Mouse (Mus musculus) stomach, embryonic 15.5 days (tissue): ENCODE data around the gene Ikzf4. TPM values are rescaled to one million over a fixed set of nuclear protein-coding genes. Genes with fewer than 3 reads are reported as not detected.
A peak's percentile ranks its signal among the peaks of the same experiment; 100 is the strongest.

Source experiments
- ATAC-seq: fragments of 200-750 bp; cut with Nextera tagmentation; 2 replicates; pipeline ENCODE4 v1.8.0; 2017; ENCODE audit warnings: low read depth, moderate number of reproducible peaks, moderate TSS enrichment; ENCODE audit not compliant: insufficient read depth, low FRiP score
- H3K27ac ChIP-seq: fragments of 300-500 bp; sonication (generic); 2 replicates; pipeline ENCODE4 v1.5.1; 2015; ENCODE audit warnings: mild to moderate bottlenecking, inconsistent platforms
- H3K27me3 ChIP-seq: fragments of 300-500 bp; sonication (generic); replicated peaks from 2 replicates; pipeline ENCODE4 v1.6.1; 2015; ENCODE audit warnings: inconsistent platforms
- H3K36me3 ChIP-seq: fragments of 300-500 bp; sonication (generic); 2 replicates; pipeline ENCODE4 v1.6.1; 2015; ENCODE audit warnings: inconsistent platforms
- H3K4me1 ChIP-seq: fragments of 300-500 bp; sonication (generic); 2 replicates; pipeline ENCODE4 v1.6.1; 2015; ENCODE audit warnings: inconsistent platforms
- H3K4me2 ChIP-seq: fragments of 300-500 bp; sonication (generic); 2 replicates; pipeline ENCODE4 v1.6.1; 2015; ENCODE audit warnings: mild to moderate bottlenecking, inconsistent platforms
- H3K4me3 ChIP-seq: fragments of 300-500 bp; sonication (generic); replicated peaks from 2 replicates; pipeline ENCODE4 v1.5.1; 2015; ENCODE audit warnings: inconsistent platforms
- H3K9ac ChIP-seq: fragments of 300-500 bp; sonication (generic); 2 replicates; pipeline ENCODE4 v1.6.1; 2015; ENCODE audit warnings: inconsistent platforms
- H3K9me3 ChIP-seq: fragments of 300-500 bp; sonication (generic); 2 replicates; pipeline ENCODE4 v1.6.1; 2016; ENCODE audit warnings: inconsistent platforms
- WGBS: fragments of 180-500 bp; shearing (Covaris S2); methylation state at CpG from one replicate; pipeline ENCODE4 v1.1.7; 2015; 5-methylcytosine and 5-hydroxymethylcytosine counted together
- polyA plus RNA-seq: library from polyadenylated mRNA; unstranded; fragments of >200 nt; fragmentation: Nextera tagmentation; extraction: Ambion mirVana; gene quantifications from 2 replicates; pipeline ENCODE4 v1.2.1, GENCODE M21; 2015

Gene Ikzf4
- 2.2 and 2.7 TPM in 2 replicates for polyA plus RNA-seq

DNA sequence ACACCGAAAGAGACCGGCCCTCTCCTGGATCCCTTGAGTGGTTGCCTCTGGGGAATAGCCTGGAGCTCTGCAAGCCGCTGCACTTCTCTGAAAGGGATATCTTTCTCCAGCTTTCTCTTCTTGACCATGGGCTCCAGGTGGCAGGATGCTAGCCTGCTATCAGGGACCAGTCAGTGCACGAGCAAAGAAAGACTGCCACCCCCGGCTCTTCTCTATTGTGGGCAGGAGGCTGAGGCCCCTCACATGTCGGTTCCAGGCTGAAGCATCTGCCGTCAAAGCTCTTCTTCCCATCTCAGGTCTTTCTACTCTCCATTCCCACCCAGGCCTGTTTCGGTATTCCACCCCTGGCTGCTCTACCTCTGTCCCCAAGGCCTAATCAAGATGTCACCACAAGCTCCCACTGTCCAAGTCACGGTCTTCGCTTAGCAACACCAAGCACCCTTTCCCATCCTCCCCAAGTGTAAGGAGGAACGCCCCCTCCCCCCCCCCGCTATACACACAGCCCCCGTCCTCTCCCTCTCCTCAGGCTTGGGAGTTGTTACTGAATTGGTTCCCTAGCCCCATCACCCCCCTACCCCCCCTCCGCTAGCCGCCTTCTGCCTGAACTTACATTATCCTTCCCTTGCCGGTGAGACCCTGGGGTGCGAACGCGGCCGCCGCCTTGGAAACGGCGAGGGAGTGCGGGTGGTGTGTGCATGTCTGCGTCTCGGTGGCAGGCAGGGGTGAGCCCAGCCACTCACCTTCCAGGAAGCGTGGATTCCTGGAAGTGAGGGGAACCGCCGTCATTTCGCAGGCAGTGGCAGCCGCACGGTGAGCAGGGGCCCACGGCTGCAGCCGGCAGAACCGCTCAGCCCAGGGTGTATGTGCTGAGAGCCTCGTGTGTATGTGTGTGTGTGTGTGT, at the start of gene Ikzf4:
TSS of gene Ikzf4 (minus strand) at position 881 of the 901 bp plus-strand sequence.
- peaks cover 11% of the 10 kb centered on the region; the same call in 1 of the 2 replicates for H3K4me1 ChIP-seq
- peak within 1 kb of the TSS; percentile 83 for H3K4me2 ChIP-seq
- peak; percentile 61 for ATAC-seq
- H3K9ac ChIP-seq = peak within 1 kb of the TSS; percentile 34; the same call in 1 of the 2 replicates
- no peaks in the 10 kb centered on the region for H3K27me3 ChIP-seq
- WGBS = 5% methylated on average over 35 of the region's 36 CpGs
- no peaks in the 10 kb centered on the region for H3K36me3 ChIP-seq
- peak within 1 kb of the TSS; percentile 52 for H3K4me3 ChIP-seq
- H3K27ac ChIP-seq = peak within 1 kb of the TSS; percentile 40; the same call in 1 of the 2 replicates
- no peaks in the 10 kb centered on the region for H3K9me3 ChIP-seq

GRCm38 (mm10) chr10:128695411-128695991, 49.7 kb upstream of the Ikzf4 start:
- ATAC-seq = no peak; the same call in 1 of the 2 replicates
- peak overlapping the region; percentile 95 for H3K4me3 ChIP-seq
- H3K27ac ChIP-seq = peak overlapping the region; percentile 99
- peak overlapping the region; percentile 65 for H3K4me2 ChIP-seq
- peaks cover 21% of the 10 kb centered on the region for H3K36me3 ChIP-seq
- H3K9me3 ChIP-seq = no peaks in the 10 kb centered on the region
- peak overlapping the region; percentile 99 for H3K9ac ChIP-seq
- H3K27me3 ChIP-seq = no peaks in the 10 kb centered on the region
- H3K4me1 ChIP-seq = peaks cover 3% of the 10 kb centered on the region; the same call in 1 of the 2 replicates
- WGBS = under 1% methylated on average over 22 of the region's 22 CpGs

DNA sequence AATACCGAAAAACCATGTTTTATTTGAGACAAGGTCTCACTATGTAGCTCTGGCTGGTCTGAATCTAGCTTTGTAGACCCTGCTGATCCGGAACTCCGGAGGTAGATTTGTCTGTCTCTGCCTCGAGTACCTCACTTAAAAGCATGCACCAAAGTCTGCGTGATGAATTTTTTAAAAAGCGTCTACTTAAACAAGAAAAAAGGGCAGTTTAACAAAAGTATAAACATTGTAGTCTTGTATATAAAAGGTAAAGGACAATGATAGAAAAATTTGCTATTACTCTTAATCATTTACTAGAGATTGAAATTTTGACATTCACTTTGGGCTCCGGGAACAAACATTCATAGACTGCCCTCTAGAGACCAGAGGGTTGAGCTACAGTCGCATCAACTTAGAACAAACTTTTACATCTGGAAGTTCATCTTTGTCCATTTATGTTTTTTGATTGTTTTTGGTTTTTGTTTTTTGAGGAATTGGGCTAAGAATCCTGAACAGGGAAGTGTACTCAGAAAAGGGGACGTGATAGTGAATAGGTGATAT, 28.7 kb upstream of the Ikzf4 start:
- Histone ChIP-seq H3K36me3 (0 out of 2 replicates have a peak, but pooled peaks cover under 1% of the 10 kb centered on the region), H3K27me3 (no peaks in the 10 kb centered on the region), H3K4me3 (peak overlapping the region; percentile 69), H3K27ac (peak overlapping the region; percentile 40), H3K9me3 (no peaks in the 10 kb centered on the region), H3K4me2 (peak overlapping the region; percentile 81), H3K9ac (peak overlapping the region; percentile 17; the same call in 1 of the 2 replicates), H3K4me1 (peaks cover 7% of the 10 kb centered on the region)
- WGBS = 1% methylated on average over 9 of the region's 9 CpGs
- ATAC-seq = no peak

DNA sequence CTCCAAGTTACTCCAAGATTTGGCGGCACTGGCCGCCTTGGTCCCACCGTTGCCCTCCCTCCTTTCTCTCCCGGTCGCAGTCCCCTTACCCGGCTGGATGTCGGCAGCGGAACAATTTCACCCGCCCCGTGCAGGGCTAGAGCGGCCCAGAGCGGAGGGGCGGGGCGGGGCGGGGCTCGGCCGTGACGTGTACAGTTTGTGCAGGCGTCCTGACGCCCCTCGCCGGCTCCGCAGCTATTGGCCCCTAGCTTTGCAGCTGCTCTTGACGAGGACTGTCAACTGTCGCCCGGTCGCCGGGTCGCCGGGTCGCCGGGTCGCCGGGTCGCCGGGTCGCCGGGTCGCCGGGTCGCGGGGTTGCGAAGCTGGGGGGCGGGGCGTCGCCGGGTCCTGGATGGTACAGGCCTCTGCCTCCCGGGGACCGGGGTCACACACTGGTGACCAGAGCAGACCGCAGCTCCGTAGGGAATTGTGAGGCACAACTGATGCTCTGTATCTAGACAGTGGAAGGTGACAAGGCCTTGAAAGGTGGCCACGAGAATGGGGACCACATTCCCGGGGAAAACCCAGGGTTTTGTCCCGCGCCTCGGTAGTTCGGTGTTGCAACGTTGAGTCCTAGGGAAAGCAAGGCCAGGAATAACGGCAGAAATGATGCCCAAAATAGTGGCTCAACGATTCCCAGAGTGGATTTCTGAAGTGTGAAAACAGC, 28.1 kb upstream of the Ikzf4 start, which contains the start of gene Suox:
TSS of gene Suox (minus strand) at position 311 of the 706 bp plus-strand sequence.
- no peaks in the 10 kb centered on the region for H3K36me3 ChIP-seq
- WGBS = under 1% methylated on average over 59 of the region's 60 CpGs

GRCm38 (mm10) chr10:128671148-128671547, 25.4 kb upstream of the Ikzf4 start:
- Histone ChIP-seq H3K36me3 (no peaks in the 10 kb centered on the region), H3K27ac (no peak overlapping the region), H3K4me1 (peaks cover 15% of the 10 kb centered on the region), H3K27me3 (no peaks in the 10 kb centered on the region), H3K4me3 (no peak overlapping the region), H3K9me3 (no peaks in the 10 kb centered on the region), H3K4me2 (no peak overlapping the region), H3K9ac (no peak overlapping the region)
- no peak for ATAC-seq
- WGBS = 88% methylated on average over 9 of the region's 9 CpGs

More for the DNA sequence above, 28.1 kb upstream of the Ikzf4 start, which contains the start of gene Suox:
- peak; percentile 92 for ATAC-seq
- no peaks in the 10 kb centered on the region for H3K9me3 ChIP-seq
- no peaks in the 10 kb centered on the region for H3K27me3 ChIP-seq
- peak within 1 kb of the TSS; percentile 81 for H3K4me2 ChIP-seq
- peak within 1 kb of the TSS; percentile 17 for H3K9ac ChIP-seq
- H3K4me1 ChIP-seq = peaks cover 8% of the 10 kb centered on the region
- H3K27ac ChIP-seq = peak within 1 kb of the TSS; percentile 40
- peak within 1 kb of the TSS; percentile 69 for H3K4me3 ChIP-seq

DNA sequence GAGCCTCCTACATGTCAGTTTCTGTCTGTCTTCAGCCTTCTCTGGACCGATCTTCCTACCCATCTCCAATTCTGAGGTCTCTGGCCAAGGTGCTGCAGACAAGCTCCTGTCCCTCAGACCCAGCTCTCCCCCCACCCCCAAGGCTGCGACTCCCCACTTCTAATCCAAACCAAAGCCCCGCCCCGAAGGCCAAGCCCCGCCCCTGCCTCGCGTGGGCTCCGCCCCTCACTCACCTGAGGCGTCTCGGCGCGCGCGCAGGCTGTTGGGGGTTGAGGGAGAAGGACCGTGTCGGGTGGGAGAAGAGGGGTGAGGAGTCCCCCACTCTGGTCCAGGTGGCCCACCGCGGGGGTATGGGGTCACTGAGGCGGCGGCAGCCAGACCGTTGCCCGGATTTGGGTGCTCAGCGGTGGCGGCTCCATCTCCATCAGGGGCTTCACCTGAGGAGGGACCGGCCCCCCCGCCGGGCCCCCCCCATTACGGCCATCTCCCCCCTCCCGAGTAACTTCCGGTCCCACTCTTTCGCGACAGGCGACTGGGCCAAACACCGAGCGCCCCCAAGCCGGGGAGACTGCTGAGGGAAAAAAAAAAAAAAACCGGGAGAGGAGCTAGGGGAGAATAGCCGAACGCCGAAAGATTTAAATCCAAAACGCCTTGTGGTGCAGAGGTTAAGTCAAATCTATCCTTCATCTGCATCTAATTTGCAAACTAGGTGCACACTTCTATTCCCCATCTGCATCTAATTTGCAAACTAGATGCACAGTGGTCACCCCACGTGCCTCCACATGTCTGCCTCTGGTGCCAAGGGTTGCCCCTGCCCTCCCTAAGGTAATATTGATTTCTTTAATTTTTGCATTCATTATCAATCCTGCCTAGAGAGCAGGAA, 23.2 kb upstream of the Ikzf4 start:
- H3K27ac ChIP-seq = peak overlapping the region; percentile 77

DNA sequence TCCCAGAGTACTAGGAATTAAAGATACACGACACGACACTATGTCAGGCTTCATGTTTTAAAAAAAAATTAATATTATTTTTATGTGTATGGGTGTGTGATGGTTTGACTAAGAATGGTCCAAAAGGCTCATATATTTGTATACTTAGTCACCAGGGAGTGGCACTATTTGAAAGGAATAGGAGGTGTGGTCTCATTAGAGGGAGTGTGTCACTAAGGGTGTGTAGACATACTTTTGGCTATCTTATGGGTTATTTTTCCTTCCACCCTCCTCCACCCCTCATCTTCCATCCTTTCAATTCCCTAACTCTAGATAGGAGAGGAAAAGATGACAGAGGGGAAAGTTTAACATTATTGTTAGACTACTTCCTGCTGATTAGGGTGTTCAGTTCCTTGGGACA, 20.0 kb upstream of the Ikzf4 start:
- no peak for ATAC-seq

More for the DNA sequence above, 23.2 kb upstream of the Ikzf4 start:
- WGBS = under 1% methylated on average over 42 of the region's 42 CpGs
- ATAC-seq = peak; percentile 27; the same call in 1 of the 2 replicates
- H3K27me3 ChIP-seq = no peaks in the 10 kb centered on the region
- H3K36me3 ChIP-seq = no peaks in the 10 kb centered on the region
- peak overlapping the region; percentile 80 for H3K4me3 ChIP-seq
- H3K4me1 ChIP-seq = peaks cover 15% of the 10 kb centered on the region
- H3K9me3 ChIP-seq = no peaks in the 10 kb centered on the region
- peak overlapping the region; percentile 78 for H3K9ac ChIP-seq
- H3K4me2 ChIP-seq = peak overlapping the region; percentile 92

DNA sequence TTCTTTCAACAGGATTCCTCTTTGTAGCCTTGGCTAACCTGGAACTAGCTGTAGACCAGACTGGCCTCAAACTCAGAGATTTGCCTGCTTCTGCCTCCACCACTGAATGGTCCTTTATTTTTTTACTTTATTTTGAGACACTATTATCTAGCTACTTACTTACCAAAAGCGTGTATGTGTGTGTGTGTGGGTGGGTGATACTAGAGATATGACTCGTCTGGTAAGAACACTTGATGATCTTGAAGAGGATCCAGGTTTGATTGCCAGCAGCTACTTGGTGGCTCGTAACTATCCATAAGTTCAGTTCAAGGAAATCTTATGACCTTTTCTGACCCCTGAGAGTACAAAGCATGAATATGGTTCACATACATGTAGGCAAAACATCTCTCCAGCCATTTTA, 19.5 kb upstream of the Ikzf4 start:
- Histone ChIP-seq H3K27me3 (no peaks in the 10 kb centered on the region), H3K9me3 (no peaks in the 10 kb centered on the region), H3K27ac (no peak overlapping the region), H3K36me3 (no peaks in the 10 kb centered on the region), H3K4me3 (no peak overlapping the region), H3K4me1 (peaks cover 8% of the 10 kb centered on the region; the same call in 1 of the 2 replicates), H3K9ac (no peak overlapping the region), H3K4me2 (no peak overlapping the region)
- 74% methylated on average over 3 of the region's 3 CpGs for WGBS
- no peak for ATAC-seq

More for the DNA sequence above, 20.0 kb upstream of the Ikzf4 start:
- H3K4me3 ChIP-seq = no peak overlapping the region
- H3K9me3 ChIP-seq = no peaks in the 10 kb centered on the region
- H3K27me3 ChIP-seq = no peaks in the 10 kb centered on the region
- H3K27ac ChIP-seq = no peak overlapping the region
- H3K4me1 ChIP-seq = peaks cover 8% of the 10 kb centered on the region; the same call in 1 of the 2 replicates
- H3K4me2 ChIP-seq = no peak overlapping the region
- 93% methylated on average over 2 of the region's 2 CpGs for WGBS
- H3K9ac ChIP-seq = no peak overlapping the region
- no peaks in the 10 kb centered on the region for H3K36me3 ChIP-seq

DNA sequence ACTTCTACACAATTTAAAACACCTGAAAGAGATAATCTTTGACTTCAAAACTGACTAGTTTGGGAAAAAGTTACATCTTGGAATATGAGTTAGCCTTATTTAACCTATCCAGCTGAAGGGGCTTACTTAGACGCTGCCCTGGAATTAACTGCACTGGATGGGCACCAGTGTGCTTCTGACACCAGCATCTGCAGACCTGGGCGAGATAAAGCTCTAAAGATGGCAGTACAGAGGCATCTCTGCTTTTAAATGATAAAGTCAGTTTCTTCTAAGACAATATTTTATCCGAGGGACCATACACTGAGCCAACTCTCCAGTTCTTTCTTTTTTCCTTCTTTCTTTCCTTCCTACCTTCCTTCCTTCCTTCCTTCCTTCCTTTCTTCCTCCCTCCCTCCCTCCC, 19.0 kb upstream of the Ikzf4 start:
- 72% methylated on average over 3 of the region's 3 CpGs for whole genome bisulfite sequencing
- ATAC-seq = no peak
- H3K4me3 ChIP-seq = no peak overlapping the region
- H3K27me3 ChIP-seq = no peaks in the 10 kb centered on the region
- H3K36me3 ChIP-seq = no peaks in the 10 kb centered on the region
- H3K27ac ChIP-seq = no peak overlapping the region
- H3K4me2 ChIP-seq = no peak overlapping the region
- H3K9me3 ChIP-seq = no peaks in the 10 kb centered on the region
- no peak overlapping the region for H3K9ac ChIP-seq
- peaks cover 8% of the 10 kb centered on the region; the same call in 1 of the 2 replicates for H3K4me1 ChIP-seq

- H3K27ac ChIP-seq = no peak overlapping the region
- WGBS = 51% methylated on average over 5 of the region's 5 CpGs
- no peak for ATAC-seq
- no peaks in the 10 kb centered on the region for H3K27me3 ChIP-seq
- H3K36me3 ChIP-seq = no peaks in the 10 kb centered on the region
- no peaks in the 10 kb centered on the region for H3K9me3 ChIP-seq
- no peak overlapping the region for H3K4me3 ChIP-seq
- no peak overlapping the region for H3K4me2 ChIP-seq
- H3K9ac ChIP-seq = no peak overlapping the region
- peaks cover 4% of the 10 kb centered on the region; the same call in 1 of the 2 replicates for H3K4me1 ChIP-seq
Measured at GRCm38 (mm10) chr10:128663441-128664220, 17.8 kb upstream of the Ikzf4 start.
